Mouse (Mus musculus) spleen, adult 2 months (tissue): ENCODE results near the gene Cd68.

ENCODE experiments used
- CTCF ChIP-seq: fragments of 200-500 bp; IDR thresholded peaks from 2 replicates; pipeline ENCODE4 v1.5.1; 2011; ENCODE audit warnings: mild to moderate bottlenecking, inconsistent platforms; ENCODE audit not compliant: insufficient read depth, insufficient read length, insufficient replicate concordance; ENCODE audit errors: extremely low read depth
- POLR2A ChIP-seq: fragments of 200-500 bp; IDR thresholded peaks from 2 replicates; pipeline ENCODE4 v1.6.1; 2011; ENCODE audit warnings: low read depth, low read length, inconsistent platforms

- TF ChIP-seq POLR2A = no peak
- TF ChIP-seq CTCF = no peak
These were observed 23.9 kb upstream of the Cd68 start for GRCm38 (mm10) chr11:69689891-69690290.
